Mouse (Mus musculus) cerebellum, adult 2 months (tissue): ENCODE data around the gene Brsk1.

ENCODE experiments used
- CTCF ChIP-seq: fragments of 200-500 bp; IDR thresholded peaks from 2 replicates; pipeline ENCODE4 v1.5.1; 2011; ENCODE audit warnings: low read depth, mild to moderate bottlenecking, control low read depth, low read length, moderate library complexity, borderline replicate concordance; ENCODE audit not compliant: insufficient read depth
- POLR2A ChIP-seq: fragments of 200-500 bp; IDR thresholded peaks from 2 replicates; pipeline ENCODE4 v1.6.1; 2011; ENCODE audit warnings: low read length, control low read depth, borderline replicate concordance; ENCODE audit not compliant: insufficient read depth

DNA sequence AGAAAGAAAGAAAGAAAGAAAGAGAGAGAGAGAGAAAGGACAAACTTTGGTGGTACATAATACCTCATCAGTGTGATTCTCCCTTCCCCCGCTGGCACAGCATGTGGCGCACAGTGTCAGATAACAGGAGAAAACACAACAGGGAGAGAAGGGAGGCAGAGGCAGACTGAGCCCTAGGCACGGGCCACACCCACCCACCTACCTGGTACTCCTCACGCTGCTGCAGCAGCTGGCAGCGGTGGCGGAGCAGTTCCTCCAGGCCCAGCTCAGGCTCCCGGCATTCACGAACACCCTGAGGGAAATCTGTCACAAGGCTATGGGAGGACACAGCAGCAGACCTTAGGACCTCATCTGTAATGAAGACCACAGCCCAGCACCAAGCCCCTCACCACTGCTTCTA is 27.2 kb upstream of the Brsk1 start:
- TF ChIP-seq POLR2A (no peak), CTCF (no peak)
